Mouse (Mus musculus): ENCODE data around the gene Caps2. TPM values are rescaled to one million over a fixed set of nuclear protein-coding genes. Genes with fewer than 3 reads are reported as not detected.
"Not testable (repeated sequence)": the region's sequence is repeated elsewhere in the genome, so short reads cannot be mapped to it uniquely, and the experiment has no call there.

The Caps2 gene
- 0.10 and 0.37 TPM in 2 replicates for polyA plus RNA-seq (2012; rRNA removed)

DNA sequence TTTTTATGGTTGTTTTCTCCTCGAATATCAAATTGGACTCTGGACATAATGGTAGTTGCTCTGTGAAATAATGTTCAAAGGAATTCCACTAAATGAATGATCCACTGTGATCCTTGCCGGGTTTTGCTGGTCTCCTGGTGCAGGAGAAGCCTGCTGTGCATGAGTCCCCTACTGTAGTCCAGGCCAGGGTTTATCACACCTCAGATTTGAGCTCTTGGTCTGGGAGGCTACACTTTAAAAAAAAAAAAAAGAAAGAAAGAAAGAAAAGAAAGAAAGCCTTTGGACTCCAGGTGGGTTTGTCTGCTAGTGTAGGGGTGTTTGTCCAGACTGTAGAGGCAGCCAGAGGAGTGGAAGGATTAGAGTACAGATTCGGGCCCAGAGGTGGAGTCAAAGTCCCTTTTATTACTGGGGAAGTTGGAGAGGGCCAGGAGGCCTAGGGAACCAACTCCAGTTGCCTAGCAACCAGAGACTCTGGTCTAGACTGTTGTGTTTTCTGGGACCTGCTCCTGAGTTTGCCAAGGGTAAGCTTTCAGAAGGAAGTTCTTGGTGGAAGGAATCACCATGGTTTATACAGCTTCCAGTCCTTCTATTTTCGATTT is at the start of gene Caps2:
Gene Caps2 (plus strand): TSS at position 454 of the 599 bp plus-strand sequence.
- WGBS = 26% methylated on average over 4 of the region's 4 CpGs
- Histone ChIP-seq H3K4me1 (ENCODE audit: control insufficient read depth, insufficient read depth, low read length) (no peaks in the 10 kb centered on the region), H3K4me3 (replicated peaks; ENCODE audit: extremely low read depth, low read depth, low read length) (no peak within 1 kb of the TSS)
- TF ChIP-seq POLR2A (IDR thresholded peaks at IDR 0.05; ENCODE audit: borderline replicate concordance, extremely low read depth, low read depth, low read length) = no peak
- TF ChIP-seq CTCF (IDR thresholded peaks at IDR 0.05; ENCODE audit: insufficient read depth, low read length) = no peak
- peak; percentile 9 for DNase-seq

DNA sequence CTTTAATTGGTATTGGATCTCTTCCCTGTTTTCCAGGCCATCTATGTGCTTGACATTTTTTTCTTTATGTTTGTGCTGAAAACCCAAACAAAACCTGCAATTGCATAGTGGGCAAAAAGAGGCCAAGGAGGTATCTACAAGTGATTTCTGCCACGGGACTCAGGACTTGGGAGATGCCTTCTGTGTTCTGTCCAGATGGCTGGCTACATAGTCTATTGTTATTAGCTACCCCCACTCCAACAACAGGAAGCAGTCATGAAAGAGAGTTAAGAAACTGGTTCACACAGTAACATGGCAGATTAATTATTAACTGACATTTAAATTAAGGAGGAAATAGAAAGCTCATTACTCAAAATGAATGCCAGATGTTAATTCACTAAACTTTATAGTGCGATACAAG is 38.3 kb upstream of the Caps2 start:
- not testable (repeated sequence) for H3K4me3 ChIP-seq (replicated peaks; ENCODE audit: extremely low read depth, low read depth, low read length); H3K4me1 ChIP-seq (ENCODE audit: control insufficient read depth, insufficient read depth, low read length); DNase-seq
- 44% methylated on average over 2 of the region's 2 CpGs for WGBS

DNA sequence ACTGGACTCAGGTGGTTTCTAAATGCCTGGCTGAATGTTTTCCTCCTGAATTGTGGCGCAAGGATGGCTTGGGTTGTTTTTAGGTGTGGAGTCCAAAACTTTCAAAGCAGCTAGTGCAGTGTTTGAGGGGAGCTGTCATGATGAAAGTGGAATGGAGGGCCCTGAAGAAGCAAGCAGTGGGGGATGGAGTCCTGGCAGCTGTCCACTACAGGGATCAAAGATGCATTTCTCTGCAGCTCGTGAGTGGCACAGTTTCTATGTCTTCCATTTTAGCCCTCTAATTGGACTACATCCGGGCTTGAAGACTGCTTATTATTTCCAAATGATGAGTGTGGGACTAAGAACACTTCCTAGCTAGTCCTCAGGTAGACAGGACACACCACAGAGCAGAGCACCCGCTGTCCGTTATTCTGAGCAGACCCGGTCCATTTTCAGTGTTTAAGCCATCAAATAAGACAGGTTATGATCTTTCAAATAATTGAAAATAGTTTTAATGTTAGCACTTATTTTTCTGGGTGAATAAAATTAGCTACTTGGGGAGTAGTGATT is 35.7 kb upstream of the Caps2 start:
- WGBS = 69% methylated on average over 6 of the region's 6 CpGs
- not testable (repeated sequence) for H3K4me3 ChIP-seq (replicated peaks; ENCODE audit: extremely low read depth, low read depth, low read length); DNase-seq; H3K4me1 ChIP-seq (ENCODE audit: control insufficient read depth, insufficient read depth, low read length)

DNA sequence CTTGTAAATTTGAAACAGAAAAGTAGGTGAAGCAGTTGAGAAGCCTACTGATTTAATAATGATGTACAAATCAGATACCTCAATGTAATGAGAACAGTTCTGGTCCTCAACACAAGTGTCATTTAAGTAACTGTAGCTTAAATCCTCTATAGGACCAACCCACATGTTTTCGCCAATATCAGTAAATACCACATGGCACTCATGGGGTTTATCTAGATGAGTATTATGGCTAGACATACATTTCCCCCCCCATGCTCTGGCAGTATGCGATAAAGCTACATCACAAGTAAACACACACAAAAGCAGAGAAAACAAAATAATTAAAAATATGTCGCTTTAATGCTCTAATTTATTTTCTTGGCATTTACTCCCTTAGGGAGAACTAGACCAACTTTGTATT is 31.2 kb upstream of the Caps2 start:
- WGBS = 89% methylated on average over 3 of the region's 3 CpGs
- no peak for TF ChIP-seq POLR2A (IDR thresholded peaks at IDR 0.05; ENCODE audit: borderline replicate concordance, extremely low read depth, low read depth, low read length)
- no peak for TF ChIP-seq CTCF (IDR thresholded peaks at IDR 0.05; ENCODE audit: insufficient read depth, low read length)
- Histone ChIP-seq H3K4me3 (replicated peaks; ENCODE audit: extremely low read depth, low read depth, low read length) (no peak overlapping the region), H3K4me1 (ENCODE audit: control insufficient read depth, insufficient read depth, low read length) (no peaks in the 10 kb centered on the region)
- no peak for DNase-seq

DNA sequence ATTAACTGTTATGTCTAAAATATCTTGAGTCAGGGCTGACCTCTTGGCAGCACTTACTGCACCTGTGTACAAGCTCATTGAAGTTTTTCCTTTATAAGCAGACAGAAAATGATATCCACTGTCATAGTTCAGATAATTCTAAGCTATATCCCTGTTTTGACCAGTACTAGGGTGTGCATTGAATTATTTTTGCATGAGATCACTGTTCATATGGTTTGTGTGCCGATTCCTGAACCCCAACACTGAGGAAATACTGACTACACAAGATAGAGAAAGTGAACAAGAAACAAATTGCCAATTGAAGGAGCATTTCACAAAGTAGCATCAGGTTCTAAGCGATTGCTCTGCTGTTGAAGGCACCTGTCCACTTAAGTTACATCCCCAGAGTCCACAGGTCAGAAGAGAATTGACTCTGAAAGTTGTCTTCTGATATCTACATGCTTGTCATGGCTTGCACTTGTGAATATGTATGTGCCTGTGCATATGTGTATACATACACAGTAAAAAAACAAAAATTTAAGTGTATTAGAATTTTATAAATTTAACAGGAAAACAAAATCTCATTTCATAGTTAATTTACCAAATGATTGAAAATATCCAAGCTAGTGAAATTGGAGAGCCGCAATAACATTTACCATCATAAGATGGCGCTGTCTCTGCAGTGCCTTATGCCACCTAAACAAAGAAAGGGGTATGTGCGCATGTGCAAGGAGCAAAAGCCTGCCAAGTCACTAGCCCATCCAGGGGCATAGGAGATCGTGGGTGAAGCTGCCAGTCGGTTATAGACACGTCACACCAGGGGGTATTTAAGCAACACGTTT is 25.2 kb upstream of the Caps2 start:
- WGBS = 19% methylated on average over 9 of the region's 9 CpGs
- DNase-seq = no peak
- Histone ChIP-seq H3K4me3 (replicated peaks; ENCODE audit: extremely low read depth, low read depth, low read length) (no peak overlapping the region), H3K4me1 (ENCODE audit: control insufficient read depth, insufficient read depth, low read length) (no peaks in the 10 kb centered on the region)
- TF ChIP-seq CTCF (IDR thresholded peaks at IDR 0.05; ENCODE audit: insufficient read depth, low read length) = no peak
- TF ChIP-seq POLR2A (IDR thresholded peaks at IDR 0.05; ENCODE audit: borderline replicate concordance, extremely low read depth, low read depth, low read length) = no peak

DNA sequence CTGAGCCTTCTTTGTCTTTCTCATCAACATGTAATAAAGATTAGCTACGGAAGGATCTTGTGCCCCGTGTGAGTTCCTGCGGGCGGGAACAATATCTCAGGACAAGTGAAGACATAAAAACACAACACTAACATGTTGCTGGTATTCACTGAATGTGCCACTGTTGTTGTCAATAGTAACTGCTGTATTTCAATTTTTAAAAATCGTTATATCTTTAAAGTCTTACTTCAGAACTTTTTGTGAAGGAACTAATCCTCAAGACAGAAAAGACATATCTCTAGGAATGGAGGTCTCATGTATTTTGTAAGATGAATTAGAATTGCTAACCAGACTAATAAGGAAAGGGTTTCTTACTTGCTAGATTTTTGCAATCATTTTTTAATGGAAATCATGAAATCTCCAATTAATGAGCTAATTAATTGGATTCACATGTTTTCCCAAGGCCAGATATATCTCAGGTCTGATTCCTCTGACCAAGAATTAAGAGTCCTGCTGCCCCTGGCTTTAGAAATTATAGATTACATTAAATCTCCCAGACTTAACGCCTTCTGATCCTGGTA is 24.5 kb upstream of the Caps2 start:
- DNase-seq = no peak
- Histone ChIP-seq H3K4me1 (ENCODE audit: control insufficient read depth, insufficient read depth, low read length) (no peaks in the 10 kb centered on the region), H3K4me3 (replicated peaks; ENCODE audit: extremely low read depth, low read depth, low read length) (no peak overlapping the region)
- no peak for TF ChIP-seq POLR2A (IDR thresholded peaks at IDR 0.05; ENCODE audit: borderline replicate concordance, extremely low read depth, low read depth, low read length)
- WGBS = 42% methylated on average over 6 of the region's 6 CpGs

DNA sequence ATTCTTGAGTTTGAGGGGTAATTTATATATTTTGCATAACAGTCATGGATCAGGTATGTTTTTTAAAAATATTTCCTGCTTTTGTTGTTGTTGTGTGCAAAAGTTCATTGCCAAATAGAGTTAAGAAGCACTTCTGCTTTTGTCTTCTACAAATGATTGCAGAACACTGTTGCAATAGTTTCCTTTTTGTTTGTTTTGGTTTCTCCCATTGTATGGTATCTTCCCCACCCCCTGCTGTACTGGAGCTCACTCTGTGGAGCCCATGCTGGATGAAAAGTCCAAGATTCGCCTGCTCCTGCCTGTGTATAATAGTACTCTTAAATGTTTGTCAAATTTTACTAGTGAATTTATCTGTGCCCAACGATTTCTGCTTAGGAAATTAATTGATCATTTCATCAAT is 23.6 kb upstream of the Caps2 start:
- H3K4me3 ChIP-seq (replicated peaks; ENCODE audit: extremely low read depth, low read depth, low read length) = no peak overlapping the region
- DNase-seq = no peak
- WGBS = 49% methylated on average over 2 of the region's 2 CpGs
- TF ChIP-seq POLR2A (IDR thresholded peaks at IDR 0.05; ENCODE audit: borderline replicate concordance, extremely low read depth, low read depth, low read length) = no peak
- TF ChIP-seq CTCF (IDR thresholded peaks at IDR 0.05; ENCODE audit: insufficient read depth, low read length) = no peak
- no peaks in the 10 kb centered on the region for H3K4me1 ChIP-seq (ENCODE audit: control insufficient read depth, insufficient read depth, low read length)

DNA sequence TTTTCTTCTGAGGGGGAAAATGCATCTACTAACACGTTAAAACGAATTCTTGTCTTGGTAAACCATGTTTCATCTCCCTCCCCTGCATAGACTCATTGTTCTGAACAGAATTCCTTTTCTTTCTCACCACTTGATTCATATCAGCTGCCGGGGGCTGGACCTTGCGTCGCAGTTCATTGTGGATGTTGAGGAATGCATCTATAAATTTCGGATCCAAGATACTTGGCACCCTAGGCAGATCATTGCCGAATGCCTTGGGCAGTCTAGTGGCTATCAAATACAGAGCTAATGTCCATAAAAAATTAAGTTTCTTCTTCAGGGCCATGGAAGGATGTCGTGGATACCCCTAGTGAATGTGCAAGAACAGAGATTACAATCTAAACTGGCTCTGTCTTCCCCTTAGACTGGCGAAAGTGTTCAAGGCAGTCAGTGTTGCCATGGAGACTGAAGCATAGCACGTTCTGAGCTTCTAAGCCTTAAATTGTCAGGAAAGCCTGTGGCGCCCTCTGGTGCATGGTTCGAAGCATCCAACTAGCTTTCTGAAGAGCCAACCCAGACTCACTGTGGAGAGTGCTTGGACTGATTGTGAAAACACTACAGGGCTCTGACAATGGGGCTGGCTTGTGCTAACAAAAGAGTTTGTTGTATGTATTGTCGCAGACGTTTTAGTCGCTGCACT is 3.4 kb upstream of the Caps2 start, which contains the start of gene Glipr1l3:
Gene Glipr1l3 (minus strand): TSS at position 446 of the 679 bp plus-strand sequence.
- peak; percentile 53 for DNase-seq
- 19% methylated on average over 15 of the region's 15 CpGs for WGBS
- not testable (repeated sequence) for H3K4me3 ChIP-seq (replicated peaks; ENCODE audit: extremely low read depth, low read depth, low read length); H3K4me1 ChIP-seq (ENCODE audit: control insufficient read depth, insufficient read depth, low read length)
- peak; percentile 51 for TF ChIP-seq CTCF (IDR thresholded peaks at IDR 0.05; ENCODE audit: insufficient read depth, low read length)

DNA sequence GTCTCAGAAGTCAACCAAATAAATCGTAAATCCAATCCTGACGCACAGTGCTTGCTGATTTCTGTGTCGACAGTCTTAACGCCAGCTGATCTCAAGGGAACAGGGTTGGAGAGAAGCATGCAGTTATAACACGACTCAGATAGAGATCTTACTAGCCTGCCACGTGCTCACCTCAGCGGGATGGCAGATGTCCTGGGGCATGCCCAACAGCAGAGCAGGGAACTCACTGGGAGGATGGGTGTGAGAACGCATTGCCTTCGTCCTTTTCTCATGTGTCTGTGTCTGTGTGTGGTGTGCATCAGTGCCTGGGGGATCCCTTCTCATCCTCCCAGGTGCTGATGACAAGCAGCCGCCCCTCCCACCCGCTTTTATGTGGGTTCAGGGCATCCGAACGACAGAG is 13.6 kb downstream of the Caps2 start:
- not testable (repeated sequence) for DNase-seq; H3K4me1 ChIP-seq (ENCODE audit: control insufficient read depth, insufficient read depth, low read length); H3K4me3 ChIP-seq (replicated peaks; ENCODE audit: extremely low read depth, low read depth, low read length)
- WGBS = 30% methylated on average over 13 of the region's 13 CpGs

DNA sequence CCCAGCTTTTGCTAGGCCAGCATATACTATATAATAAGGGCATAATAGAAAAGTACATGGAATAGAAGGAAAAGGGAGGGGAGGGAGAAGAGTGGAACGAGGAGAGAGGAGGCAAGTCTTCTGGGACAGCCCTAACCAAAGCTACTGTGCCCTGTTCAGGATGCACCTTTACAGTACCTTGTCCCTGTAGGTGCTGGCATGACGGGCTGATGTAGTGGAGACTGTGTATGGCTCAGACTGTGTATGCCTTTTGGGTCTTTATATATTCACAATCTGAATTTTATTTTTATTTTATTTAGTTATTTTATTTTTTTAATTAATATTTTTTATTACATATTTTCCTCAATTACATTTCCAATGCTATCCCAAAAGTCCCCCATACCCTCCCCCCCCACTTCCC is 30.5 kb downstream of the Caps2 start:
- DNase-seq; H3K4me3 ChIP-seq (replicated peaks; ENCODE audit: extremely low read depth, low read depth, low read length); H3K4me1 ChIP-seq (ENCODE audit: control insufficient read depth, insufficient read depth, low read length): not testable (repeated sequence)
- WGBS = 78% methylated on average over 2 of the region's 2 CpGs
